Mouse (Mus musculus) cortical plate, adult 2 months (tissue): ENCODE results near the gene Pdzrn4.

ENCODE experiments used
- CTCF ChIP-seq: fragments of 200-500 bp; IDR thresholded peaks from 2 replicates; pipeline ENCODE4 v1.5.1; 2011; ENCODE audit warnings: mild to moderate bottlenecking, control low read depth, low read length; ENCODE audit not compliant: insufficient read depth; ENCODE audit errors: extremely low read depth
- POLR2A ChIP-seq: fragments of 200-500 bp; IDR thresholded peaks from 2 replicates; pipeline ENCODE4 v1.6.1; 2011; ENCODE audit warnings: mild to moderate bottlenecking, low read length, control low read depth; ENCODE audit not compliant: insufficient read depth; ENCODE audit errors: extremely low read depth

- TF ChIP-seq POLR2A (no peak), CTCF (no peak)
Observed at GRCm38 (mm10) chr15:92364153-92364552, 32.5 kb upstream of the Pdzrn4 start.
